Mouse (Mus musculus) MEL (cell line): ENCODE results near the gene Tom1l2. TPM values are rescaled to one million over a fixed set of nuclear protein-coding genes. Genes with fewer than 3 reads are reported as not detected.
A peak's percentile ranks its signal among the peaks of the same experiment; 100 is the strongest.

Experiments
- DNase-seq: peaks from one replicate; pipeline ENCODE4 v3.0.0; 2011; ENCODE audit warnings: low read depth, low spot score
- H3K27ac ChIP-seq: 2 replicates; pipeline ENCODE4 v1.5.1; 2012; ENCODE audit warnings: low read depth, mild to moderate bottlenecking, control low read depth, low read length, moderate library complexity; ENCODE audit not compliant: control insufficient read depth
- H3K27me3 ChIP-seq, 2 experiments: fragments of 150-350 bp in 1 of 2; sonication (generic) in 1 of 2; 2 replicates each; pipeline ENCODE4 v1.6.1; 2012; ENCODE audit warnings: low read length in 2 of 2, mild to moderate bottlenecking in 2 of 2, improper control_type of control experiment in 1 of 2, moderate library complexity in 1 of 2; ENCODE audit not compliant: insufficient read depth in 2 of 2, control insufficient read depth in 1 of 2
- H3K36me3 ChIP-seq, 2 experiments: 2 replicates each; pipeline ENCODE4 v1.6.1; 2012 to 2014; ENCODE audit warnings: low read length in 2 of 2, improper control_type of control experiment in 1 of 2, inconsistent platforms in 1 of 2, mild to moderate bottlenecking in 1 of 2; ENCODE audit not compliant: insufficient read depth in 2 of 2, control insufficient read depth in 1 of 2
- H3K4me1 ChIP-seq, 2 experiments: fragments of 150-350 bp in 1 of 2; sonication (generic) in 1 of 2; 2 replicates each; pipeline ENCODE4 v1.6.1; 2012; ENCODE audit warnings: low read length in 2 of 2, improper control_type of control experiment in 1 of 2, mild to moderate bottlenecking in 1 of 2; ENCODE audit not compliant: insufficient read depth in 2 of 2, control insufficient read depth in 1 of 2
- H3K4me3 ChIP-seq, 2 experiments: fragments of 150-350 bp in 1 of 2; sonication (generic) in 1 of 2; 2 replicates each; pipeline ENCODE4 v1.5.1; 2012; ENCODE audit warnings: low read depth in 2 of 2, low read length in 2 of 2, mild to moderate bottlenecking in 2 of 2, moderate library complexity in 2 of 2, control low read depth in 1 of 2, improper control_type of control experiment in 1 of 2; ENCODE audit not compliant: control insufficient read depth in 1 of 2, insufficient read depth in 1 of 2
- H3K79me2 ChIP-seq: 2 replicates; pipeline ENCODE4 v1.6.1; 2012; ENCODE audit warnings: mild to moderate bottlenecking, low read length, moderate library complexity; ENCODE audit not compliant: control insufficient read depth, poor library complexity, insufficient read depth
- H3K9ac ChIP-seq: 2 replicates; pipeline ENCODE4 v1.6.1; 2012; ENCODE audit warnings: low read depth, mild to moderate bottlenecking, control low read depth, low read length, moderate library complexity; ENCODE audit not compliant: control insufficient read depth, poor library complexity, severe bottlenecking
- H3K9me3 ChIP-seq: fragments of 150-350 bp; sonication (generic); replicated peaks from 2 replicates; pipeline ENCODE4 v1.6.1; 2012; ENCODE audit warnings: mild to moderate bottlenecking, low read length, improper control_type of control experiment, moderate library complexity; ENCODE audit not compliant: insufficient read depth
- CHD1 ChIP-seq: IDR thresholded peaks from 2 replicates; pipeline ENCODE4 v1.6.1; 2012; ENCODE audit warnings: low read depth, mild to moderate bottlenecking, inconsistent platforms, low read length, improper control_type of control experiment
- CHD2 ChIP-seq: IDR thresholded peaks from 2 replicates; pipeline ENCODE4 v1.6.1; 2011; ENCODE audit warnings: low read length, improper control_type of control experiment
- E2F4 ChIP-seq: IDR thresholded peaks from 2 replicates; pipeline ENCODE4 v1.6.1; 2011; ENCODE audit warnings: low read depth, low read length, improper control_type of control experiment, borderline replicate concordance
- ELF1 ChIP-seq: IDR thresholded peaks from 2 replicates; pipeline ENCODE4 v1.6.1; 2014; ENCODE audit warnings: low read depth, mild to moderate bottlenecking, inconsistent platforms, low read length, improper control_type of control experiment, moderate library complexity
- GABPA ChIP-seq: IDR thresholded peaks from 2 replicates; pipeline ENCODE4 v1.6.1; 2012; ENCODE audit warnings: low read depth, mild to moderate bottlenecking, inconsistent platforms, low read length, improper control_type of control experiment, moderate library complexity
- GATA1 ChIP-seq: IDR thresholded peaks from 2 replicates; pipeline ENCODE4 v1.6.1; 2011; ENCODE audit warnings: low read depth, low read length, improper control_type of control experiment
- JUND ChIP-seq: IDR thresholded peaks from 2 replicates; pipeline ENCODE4 v1.6.1; 2011; ENCODE audit warnings: low read depth, mild to moderate bottlenecking, improper control_type of control experiment, low read length
- MAX ChIP-seq: IDR thresholded peaks from 2 replicates; pipeline ENCODE4 v1.6.1; 2011; ENCODE audit warnings: low read length, improper control_type of control experiment
- MEF2A ChIP-seq: IDR thresholded peaks from 2 replicates; pipeline ENCODE4 v1.6.1; 2014; ENCODE audit warnings: low read depth, mild to moderate bottlenecking, inconsistent platforms, low read length, improper control_type of control experiment; ENCODE audit not compliant: poor library complexity, insufficient replicate concordance, severe bottlenecking; ENCODE audit errors: extremely low read depth
- MYB ChIP-seq: IDR thresholded peaks from 2 replicates; pipeline ENCODE4 v1.6.1; 2011; ENCODE audit warnings: mild to moderate bottlenecking, low read depth, low read length, improper control_type of control experiment
- NELFE ChIP-seq: IDR thresholded peaks from 2 replicates; pipeline ENCODE4 v1.6.1; 2011; ENCODE audit warnings: low read depth, low read length, improper control_type of control experiment
- POLR2AphosphoS2 ChIP-seq: IDR thresholded peaks from 2 replicates; pipeline ENCODE4 v1.6.1; 2011; ENCODE audit warnings: low read length, improper control_type of control experiment
- POLR2AphosphoS5 ChIP-seq: IDR thresholded peaks from 2 replicates; pipeline ENCODE4 v1.6.1; 2012; ENCODE audit warnings: low read depth, borderline replicate concordance, mild to moderate bottlenecking, inconsistent platforms, low read length, moderate library complexity, mixed read lengths
- SMC3 ChIP-seq: IDR thresholded peaks from 2 replicates; pipeline ENCODE4 v1.6.1; 2011; ENCODE audit warnings: low read depth, low read length, improper control_type of control experiment
- TAL1 ChIP-seq: IDR thresholded peaks from 2 replicates; pipeline ENCODE4 v1.6.1; 2012; ENCODE audit warnings: mild to moderate bottlenecking, inconsistent platforms, low read length, moderate library complexity, mixed read lengths
- TCF12 ChIP-seq: IDR thresholded peaks from 2 replicates; pipeline ENCODE4 v1.6.1; 2014; ENCODE audit warnings: low read depth, mild to moderate bottlenecking, inconsistent platforms, low read length, improper control_type of control experiment, moderate library complexity
- UBTF ChIP-seq: IDR thresholded peaks from 2 replicates; pipeline ENCODE4 v1.6.1; 2012; ENCODE audit warnings: low read depth, mild to moderate bottlenecking, inconsistent platforms, low read length, improper control_type of control experiment, moderate library complexity, borderline replicate concordance; ENCODE audit not compliant: insufficient read depth
- USF1 ChIP-seq: IDR thresholded peaks from 2 replicates; pipeline ENCODE4 v1.6.1; 2014; ENCODE audit warnings: low read depth, mild to moderate bottlenecking, inconsistent platforms, low read length, improper control_type of control experiment, moderate library complexity
- ZC3H11A ChIP-seq: IDR thresholded peaks from 2 replicates; pipeline ENCODE4 v1.6.1; 2012; ENCODE audit warnings: low read depth, mild to moderate bottlenecking, inconsistent platforms, low read length, improper control_type of control experiment
- ZKSCAN1 ChIP-seq: IDR thresholded peaks from 2 replicates; pipeline ENCODE4 v1.6.1; 2012; ENCODE audit warnings: low read depth, mild to moderate bottlenecking, inconsistent platforms, low read length, improper control_type of control experiment, moderate library complexity
- ZMIZ1 ChIP-seq: IDR thresholded peaks from 2 replicates; pipeline ENCODE4 v1.6.1; 2012; ENCODE audit warnings: low read depth, mild to moderate bottlenecking, inconsistent platforms, low read length, improper control_type of control experiment, moderate library complexity
- ZNF384 ChIP-seq: IDR thresholded peaks from 2 replicates; pipeline ENCODE4 v1.6.1; 2012; ENCODE audit warnings: low read depth, mild to moderate bottlenecking, inconsistent platforms, low read length, improper control_type of control experiment
- polyA plus RNA-seq, 2 experiments: library from polyadenylated mRNA; stranded (reverse) in 1 of 2; unstranded in 1 of 2; fragments of >175 nt in 1 of 2; fragments of >200 nt in 1 of 2; gene quantifications; 2 replicates each; pipeline versions ENCODE4 v1.2.1 to v1.2.4; 2012; ENCODE audit warnings: low replicate concordance in 2 of 2, low read depth in 1 of 2; ENCODE audit not compliant: insufficient read length in 2 of 2, insufficient read depth in 1 of 2, missing spikeins in 1 of 2
- total RNA-seq: library from RNA; depleted of rRNA; stranded (reverse); fragments of 300-350 nt; gene quantifications from 2 replicates; pipeline ENCODE4 v1.2.3, GENCODE M21; 2012

The Tom1l2 gene
- total and polyA plus RNA-seq, 3 experiments, result 6.8 to 12.2 TPM; not detected in 1

DNA sequence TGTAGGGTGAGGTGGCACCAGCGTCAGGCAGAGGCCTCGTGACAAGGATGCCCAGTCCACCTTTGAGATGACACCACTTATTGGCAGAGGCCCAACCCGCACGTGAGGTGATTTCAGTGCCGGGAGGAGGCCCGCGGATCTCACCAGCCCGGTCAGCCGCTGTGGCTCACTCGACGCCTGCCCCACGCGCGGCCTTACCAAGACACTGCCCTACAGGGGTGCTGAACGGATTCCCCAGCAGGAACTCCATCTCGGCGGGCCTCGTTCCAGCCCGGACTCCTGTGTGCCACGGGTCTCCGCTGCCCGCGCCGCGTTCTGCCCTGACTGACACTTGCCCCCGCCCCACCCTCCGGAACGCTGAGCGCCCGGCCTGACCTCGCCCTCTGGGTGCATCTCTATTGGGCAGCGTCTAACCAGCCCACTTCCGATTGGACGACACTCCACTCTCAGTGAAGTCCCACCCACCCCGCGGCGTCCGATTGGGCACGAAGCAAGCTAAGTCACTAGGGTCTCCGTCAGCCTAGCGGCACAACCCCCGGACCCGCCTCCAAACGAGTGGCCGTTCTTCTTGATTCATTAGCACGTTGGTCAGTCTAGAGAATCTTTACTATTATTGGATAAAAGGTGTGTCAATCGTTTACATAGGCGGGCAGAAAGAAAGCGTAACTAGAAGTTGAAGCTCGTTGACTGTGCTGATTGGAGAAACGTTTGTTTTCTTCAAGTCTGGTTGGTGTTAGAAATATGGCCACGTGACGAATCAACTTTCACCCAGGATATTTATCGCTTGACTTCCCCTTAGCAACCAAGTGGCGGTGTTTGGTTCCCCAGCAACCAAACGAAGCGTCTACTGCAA is at the start of gene Tom1l2, which contains the start of gene Drc3 (continued):
- TF ChIP-seq UBTF, result no peak
- TF ChIP-seq POLR2AphosphoS5, result no peak
- TF ChIP-seq ZC3H11A, result no peak
- TF ChIP-seq MAX, result peak; percentile 99
- TF ChIP-seq TCF12, result peak; percentile 62; the same call in 1 of the 2 replicates

DNA sequence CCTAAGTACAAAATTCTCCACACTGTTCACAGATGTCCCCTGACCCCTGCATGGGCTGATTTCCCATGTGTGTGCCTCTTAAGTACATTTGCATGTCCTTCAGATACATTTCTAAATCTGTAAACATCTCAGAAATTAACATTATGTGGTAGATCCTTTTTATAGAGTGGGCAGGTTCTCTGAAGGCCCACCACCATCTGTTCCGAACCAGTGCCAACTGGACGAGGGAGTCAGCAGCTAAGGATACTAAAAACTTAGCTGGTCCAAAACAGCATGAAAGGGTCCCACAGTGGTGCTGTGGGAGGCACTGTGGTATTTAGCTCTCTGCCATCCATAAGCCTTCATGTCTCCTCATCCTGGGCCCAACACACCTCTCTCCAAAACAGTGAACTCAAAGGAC is 44.5 kb upstream of the Tom1l2 start:
- Histone ChIP-seq H3K9ac (no peak overlapping the region), H3K4me3 (no peak overlapping the region), H3K4me1 (no peaks in the 10 kb centered on the region), H3K79me2 (no peaks in the 10 kb centered on the region), H3K27ac (no peak overlapping the region), H3K27me3 (no peaks in the 10 kb centered on the region), H3K36me3 (no peaks in the 10 kb centered on the region; a peak in 1 of 4 replicates), H3K9me3 (no peaks in the 10 kb centered on the region)
- no peak for DNase-seq
- no peak for TF ChIP-seq ZNF384
- TF ChIP-seq SMC3, result no peak
- TF ChIP-seq ZMIZ1, result no peak
- TF ChIP-seq POLR2AphosphoS2, result no peak
- TF ChIP-seq GATA1, result no peak
- TF ChIP-seq ZKSCAN1, result no peak
- TF ChIP-seq TAL1, result no peak
- no peak for TF ChIP-seq GABPA
- no peak for TF ChIP-seq MAX
- no peak for TF ChIP-seq E2F4
- no peak for TF ChIP-seq CHD2
- no peak for TF ChIP-seq JUND
- no peak for TF ChIP-seq NELFE
- no peak for TF ChIP-seq MYB
- no peak for TF ChIP-seq USF1
- TF ChIP-seq CHD1, result no peak
- TF ChIP-seq ZC3H11A, result no peak
- no peak for TF ChIP-seq ELF1
- no peak for TF ChIP-seq MEF2A
